In the genomic region with DNA sequence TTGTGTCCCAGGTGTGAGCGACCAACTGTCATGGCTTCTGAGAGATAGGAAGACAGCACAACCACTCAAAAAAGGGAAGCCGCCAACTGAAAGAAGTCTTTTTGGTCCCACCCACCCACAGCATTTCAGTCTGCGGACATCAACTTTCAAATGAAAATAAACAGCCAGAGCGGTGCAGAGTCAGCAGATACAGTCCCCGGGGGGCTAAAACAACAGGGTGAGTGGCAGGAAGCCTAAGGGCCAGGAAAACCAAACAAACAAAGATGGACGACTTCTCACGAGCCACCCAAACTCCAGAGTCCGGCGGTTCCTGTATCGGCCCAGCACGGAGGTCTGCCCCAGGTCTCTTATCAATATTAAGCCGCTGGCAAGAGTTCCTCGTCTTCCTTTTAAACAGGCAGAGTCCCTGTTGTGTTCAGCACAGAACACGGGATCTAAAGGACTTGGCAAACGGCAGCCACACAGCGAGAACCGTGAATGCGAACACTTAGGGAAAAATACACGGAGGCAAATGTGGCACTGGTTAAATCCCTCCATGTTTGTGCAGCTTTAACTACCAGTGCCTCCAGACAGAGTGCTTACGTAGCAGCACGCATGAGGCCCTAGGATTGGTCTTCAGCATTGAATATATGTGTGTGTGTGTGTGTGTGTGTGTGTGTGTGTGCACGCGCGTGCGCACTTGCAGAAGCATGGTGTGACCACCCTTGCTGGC, we compare ENCODE assay signal across 8 mouse cellular contexts. TPM values are rescaled to one million over a fixed set of nuclear protein-coding genes. Genes with fewer than 3 reads are reported as not detected.
A peak's percentile ranks its signal among the peaks of the same experiment; 100 is the strongest.
DNase-seq lines count a peak whose midpoint lies in the region; ATAC-seq lines count a peak whose summit lies in the region.

No protein-coding gene starts in this region.

- no peaks in the 10 kb centered on the region for H3K27me3 ChIP-seq in forebrain, embryonic 11.5 days (ENCODE audit: control insufficient read depth, insufficient read depth, low read length)
- H3K27me3 ChIP-seq in forebrain, embryonic 15.5 days, result no peaks in the 10 kb centered on the region
- H3K27me3 ChIP-seq in kidney, embryonic 14.5 days (ENCODE audit: control insufficient read depth, insufficient read depth, low read length), result no peaks in the 10 kb centered on the region

- no peak for ATAC-seq in forebrain, embryonic 11.5 days (replicated peaks; ENCODE audit: low FRiP score)
- ATAC-seq in forebrain, embryonic 15.5 days (replicated peaks), result no peak
- ATAC-seq in kidney, embryonic 14.5 days (ENCODE audit: low FRiP score, low TSS enrichment), result peak; percentile 38; the same call in 1 of the 2 replicates

- DNase-seq in forebrain, embryonic 11.5 days (ENCODE audit: low spot score), result peak; percentile 49
- DNase-seq in heart, adult 18-20 months, result peak; percentile 20 to 45
- DNase-seq in lung, postnatal 36 days, result peak; percentile 26
- DNase-seq in adipocyte (ENCODE audit: low spot score), result no peak
- DNase-seq in frontal cortex, postnatal 14 days (ENCODE audit: low spot score in 2 of 2), result no peak
- no peak for DNase-seq in cerebellum, postnatal 14 days

- no peak overlapping the region for H3K27ac ChIP-seq in forebrain, embryonic 11.5 days (ENCODE audit: low read depth, low read length)
- no peak overlapping the region for H3K27ac ChIP-seq in forebrain, embryonic 15.5 days (replicated peaks)
- no peak overlapping the region for H3K27ac ChIP-seq in kidney, embryonic 14.5 days (ENCODE audit: low read depth, low read length)

- H3K9me3 ChIP-seq in forebrain, embryonic 11.5 days (ENCODE audit: control insufficient read depth, low read length), result no peaks in the 10 kb centered on the region
- no peaks in the 10 kb centered on the region for H3K9me3 ChIP-seq in forebrain, embryonic 15.5 days
- no peaks in the 10 kb centered on the region for H3K9me3 ChIP-seq in kidney, embryonic 14.5 days (ENCODE audit: control insufficient read depth, low read length)

- 84% methylated on average over 25 of the region's 25 CpGs for WGBS in forebrain, embryonic 11.5 days
- WGBS in forebrain, embryonic 15.5 days, result 87% methylated on average over 25 of the region's 25 CpGs
- 46% methylated on average over 25 of the region's 25 CpGs for WGBS in kidney, embryonic 14.5 days

- H3K4me1 ChIP-seq in forebrain, embryonic 11.5 days (replicated peaks; ENCODE audit: control insufficient read depth, insufficient read depth, low read length), result no peaks in the 10 kb centered on the region
- H3K4me1 ChIP-seq in forebrain, embryonic 15.5 days, result no peaks in the 10 kb centered on the region
- peaks cover 18% of the 10 kb centered on the region for H3K4me1 ChIP-seq in kidney, embryonic 14.5 days (ENCODE audit: control insufficient read depth, insufficient read depth, low read length)

- H3K36me3 ChIP-seq in forebrain, embryonic 11.5 days (ENCODE audit: control insufficient read depth, insufficient read depth, low read length), result no peaks in the 10 kb centered on the region
- no peaks in the 10 kb centered on the region for H3K36me3 ChIP-seq in forebrain, embryonic 15.5 days
- no peaks in the 10 kb centered on the region for H3K36me3 ChIP-seq in kidney, embryonic 14.5 days (ENCODE audit: control insufficient read depth, insufficient read depth, low read length)

- no peak overlapping the region for H3K9ac ChIP-seq in forebrain, embryonic 11.5 days (ENCODE audit: low read length)
- no peak overlapping the region for H3K9ac ChIP-seq in forebrain, embryonic 15.5 days (replicated peaks)
- no peak overlapping the region for H3K9ac ChIP-seq in kidney, embryonic 14.5 days (ENCODE audit: low read depth, low read length)

- H3K4me2 ChIP-seq in forebrain, embryonic 11.5 days (ENCODE audit: low read depth, low read length, severe bottlenecking), result no peak overlapping the region
- H3K4me2 ChIP-seq in forebrain, embryonic 15.5 days (replicated peaks), result no peak overlapping the region
- peak overlapping the region; percentile 31 for H3K4me2 ChIP-seq in kidney, embryonic 14.5 days (replicated peaks; ENCODE audit: low read depth, low read length)

- H3K4me3 ChIP-seq in forebrain, embryonic 11.5 days (ENCODE audit: low read depth, low read length), result no peak overlapping the region
- H3K4me3 ChIP-seq in forebrain, embryonic 15.5 days, result no peak overlapping the region
- peak overlapping the region; percentile 11; the same call in 1 of the 2 replicates for H3K4me3 ChIP-seq in kidney, embryonic 14.5 days (ENCODE audit: low read length)

RNA-seq across cellular contexts. Expression of gene Cryl1, which starts 53.4 kb away (rescaled TPM):
- 7.4 and 8.2 TPM in 2 replicates for polyA plus RNA-seq in forebrain, embryonic 11.5 days (2014; fragmentation: Nextera tagmentation; extraction: Ambion mirVana)
- polyA plus RNA-seq in forebrain, embryonic 15.5 days (2015; fragmentation: Nextera tagmentation; extraction: Ambion mirVana), result 6.4 and 7.3 TPM in 2 replicates
- total RNA-seq in heart, adult 18-20 months (2021), result 1 to 10 TPM; 5.1 to 8.3 TPM
- polyA plus RNA-seq in kidney, embryonic 14.5 days (2014; fragmentation: Nextera tagmentation; extraction: Ambion mirVana), result 14.3 and 17.6 TPM in 2 replicates

Comparison
In these comparisons a context has a peak if more than half of its experiments do, and no peak if none do; other contexts are left out.
1. DNase-seq: peak in forebrain, embryonic 11.5 days (single experiment), heart, adult 18-20 months (2 of 2) and lung, postnatal 36 days (single experiment); none in adipocyte (single experiment), frontal cortex, postnatal 14 days (0 of 2) and cerebellum, postnatal 14 days (0 of 2).